Mouse (Mus musculus) left cerebral cortex, postnatal 25 days (tissue): Measurements from ENCODE around the gene Micu1. TPM values are rescaled to one million over a fixed set of nuclear protein-coding genes. Genes with fewer than 3 reads are reported as not detected.
A peak's percentile ranks its signal among the peaks of the same experiment; 100 is the strongest.
"Not testable (repeated sequence)": the region's sequence is repeated elsewhere in the genome, so short reads cannot be mapped to it uniquely, and the experiment has no call there.

Source experiments
- DNase-seq, 2 experiments: peaks; one replicate each; pipeline ENCODE4 v3.0.0; 2022; ENCODE audit warnings: low spot score in 2 of 2, mixed read lengths in 1 of 2
- intact Hi-C: fragments of 180-260 bp; cut with DNase I; formaldehyde crosslinking; loops from one replicate; pipeline ENCODE4 v1.15.1; 2025
- total RNA-seq, 2 experiments: library from RNA; stranded (reverse); gene quantifications; 2 replicates each; pipeline ENCODE4 v1.2.3; 2021

The Micu1 gene
- total RNA-seq, 2 experiments from 2014 or later: 83.7 to 86.1 TPM

DNA sequence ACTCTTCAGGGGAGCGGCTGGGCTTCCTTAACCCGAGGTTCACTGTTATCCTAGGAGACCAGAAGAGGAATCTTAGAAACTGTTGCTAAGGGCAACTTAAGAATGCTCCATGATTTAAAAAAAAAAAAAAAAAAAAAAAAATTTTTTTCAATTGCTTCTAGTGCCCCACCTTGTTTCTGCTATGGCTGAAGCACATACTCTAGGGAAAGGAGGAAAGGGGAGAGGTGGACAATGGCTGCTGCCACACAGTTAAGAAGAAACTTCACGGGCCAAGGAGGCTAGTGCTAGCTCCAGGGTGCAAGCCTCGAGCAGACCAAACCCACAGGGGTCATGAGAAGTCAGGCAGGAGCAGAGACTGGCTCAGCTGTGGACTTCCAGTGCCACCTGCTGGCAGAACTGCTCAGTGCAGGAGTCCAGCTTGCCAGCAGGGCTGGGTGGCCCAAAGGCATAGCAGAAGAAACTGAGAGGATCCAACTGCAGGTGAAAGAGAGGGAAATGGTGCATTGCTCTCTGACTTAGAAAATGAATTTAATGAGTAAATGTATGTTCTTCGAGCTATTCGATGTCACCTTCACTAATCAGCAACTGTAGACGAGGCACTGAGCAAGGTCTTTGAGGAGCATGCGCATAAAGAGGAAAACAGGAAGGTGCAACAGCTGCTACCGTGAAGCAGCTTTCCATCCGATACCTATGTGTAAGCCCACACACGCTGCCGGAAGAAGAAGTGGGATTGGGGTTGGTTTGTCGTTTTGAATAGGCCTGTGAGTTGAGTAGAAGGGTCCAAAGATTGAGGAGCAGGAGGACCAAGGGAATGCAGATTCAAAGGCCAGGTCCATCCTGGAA lies 162.8 kb downstream of the Micu1 start:
- DNase-seq: peak; percentile 83 to 84
- intact Hi-C loops: loop anchor here (1.0 to 5.0 kb wide), 2 partner anchors 373 to 569 kb away; no protein-coding TSS in a partner anchor

DNA sequence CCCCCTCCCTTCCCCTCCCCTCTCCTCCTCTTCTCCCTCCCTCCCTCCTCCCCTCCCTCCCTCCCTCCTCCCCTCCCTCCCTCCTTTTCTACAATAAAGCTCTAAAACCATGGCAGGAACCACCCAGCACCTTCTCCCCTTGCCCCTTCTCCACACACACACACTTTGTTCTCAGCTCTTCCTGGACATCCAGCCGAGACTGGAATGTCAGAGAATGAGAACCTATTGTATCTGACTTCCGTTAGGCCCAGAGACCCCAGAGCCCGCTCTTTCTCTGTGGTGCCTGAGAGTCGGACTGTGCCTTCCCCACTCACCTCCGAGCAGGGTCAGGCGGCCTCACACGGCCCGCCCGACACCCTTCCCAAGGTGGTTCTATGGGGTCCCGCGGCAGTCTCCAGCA lies 166.0 kb downstream of the Micu1 start:
- intact Hi-C loops: loop anchor here (5.0 kb wide), 1 partner anchor 376 kb away; no protein-coding TSS in a partner anchor
- no peak for DNase-seq

- intact Hi-C loops: no loop called here
- no peak for DNase-seq
Measured at GRCm38 (mm10) chr10:59870038-59870437, 167.8 kb downstream of the Micu1 start.

DNA sequence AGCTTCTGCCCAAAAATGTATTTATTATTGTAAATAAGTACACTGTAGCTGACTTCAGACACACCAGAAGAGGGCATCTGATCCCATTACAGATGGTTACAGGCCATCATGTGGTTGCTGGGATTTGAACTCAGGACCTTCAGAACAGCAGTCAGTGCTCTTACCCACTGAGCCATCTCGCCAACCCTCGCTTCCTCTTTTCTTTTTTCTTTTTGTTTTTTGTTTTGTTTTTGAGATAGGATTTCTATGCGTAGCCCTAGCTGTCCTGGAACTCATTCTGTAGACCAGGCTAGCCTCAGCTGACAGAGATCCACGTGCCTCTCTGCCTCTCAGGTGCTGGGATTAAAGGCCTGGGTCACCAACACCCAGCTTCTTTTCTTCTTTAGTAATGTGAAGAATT lies 170.4 kb downstream of the Micu1 start:
- intact Hi-C loops, DNase-seq: not testable (repeated sequence)

- no peak for DNase-seq
- intact Hi-C loops: no loop called here
Measured at GRCm38 (mm10) chr10:59873206-59873605, 170.9 kb downstream of the Micu1 start.

- no peak for DNase-seq
- intact Hi-C loops: no loop called here
Measured at GRCm38 (mm10) chr10:59873613-59874012, 171.3 kb downstream of the Micu1 start.

DNA sequence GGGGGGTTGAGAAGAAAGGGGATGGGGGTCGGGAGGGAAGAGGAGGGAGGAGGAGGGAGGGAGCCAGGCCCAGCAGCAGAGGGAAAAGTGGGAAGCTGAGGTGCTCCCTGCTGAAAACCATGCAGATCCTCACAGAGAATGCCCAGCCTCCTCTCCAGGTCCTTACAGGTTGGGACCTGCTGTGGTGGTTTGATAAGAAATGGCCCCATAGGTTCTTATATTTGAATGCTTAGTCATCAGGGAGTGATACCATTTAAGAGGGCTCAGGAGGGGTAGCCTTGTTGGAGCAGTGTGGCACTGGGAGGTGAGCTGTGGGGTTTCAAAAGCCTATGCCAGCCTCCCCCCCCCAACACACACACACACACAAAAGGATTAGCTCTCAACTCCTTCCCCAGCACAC lies 173.1 kb downstream of the Micu1 start:
- intact Hi-C loops: no loop called here
- DNase-seq: no peak

DNA sequence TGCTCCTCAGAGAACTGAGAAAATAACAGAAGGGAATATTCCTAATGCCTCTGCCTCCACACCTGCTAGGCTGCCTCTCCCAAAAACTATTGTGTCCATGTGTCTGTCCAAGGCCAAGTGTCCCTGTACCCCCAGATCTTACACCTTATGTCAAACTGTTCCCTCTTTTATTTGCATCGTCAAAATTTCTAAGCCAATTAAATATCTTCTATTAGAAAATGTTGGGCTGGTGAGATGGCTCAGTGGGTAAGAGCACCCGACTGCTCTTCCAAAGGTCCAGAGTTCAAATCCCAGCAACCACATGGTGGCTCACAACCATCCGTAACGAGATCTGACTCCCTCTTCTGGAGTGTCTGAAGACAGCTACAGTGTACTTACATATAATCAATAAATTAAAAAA lies 174.4 kb downstream of the Micu1 start:
- DNase-seq, intact Hi-C loops: not testable (repeated sequence)

GRCm38 (mm10) chr10:59877421-59878117 lies 175.3 kb downstream of the Micu1 start:
- intact Hi-C loops: no loop called here
- no peak for DNase-seq

- intact Hi-C loops: no loop called here
- peak; percentile 29 to 61 for DNase-seq
Measured at GRCm38 (mm10) chr10:59878823-59879222, 176.5 kb downstream of the Micu1 start.

DNA sequence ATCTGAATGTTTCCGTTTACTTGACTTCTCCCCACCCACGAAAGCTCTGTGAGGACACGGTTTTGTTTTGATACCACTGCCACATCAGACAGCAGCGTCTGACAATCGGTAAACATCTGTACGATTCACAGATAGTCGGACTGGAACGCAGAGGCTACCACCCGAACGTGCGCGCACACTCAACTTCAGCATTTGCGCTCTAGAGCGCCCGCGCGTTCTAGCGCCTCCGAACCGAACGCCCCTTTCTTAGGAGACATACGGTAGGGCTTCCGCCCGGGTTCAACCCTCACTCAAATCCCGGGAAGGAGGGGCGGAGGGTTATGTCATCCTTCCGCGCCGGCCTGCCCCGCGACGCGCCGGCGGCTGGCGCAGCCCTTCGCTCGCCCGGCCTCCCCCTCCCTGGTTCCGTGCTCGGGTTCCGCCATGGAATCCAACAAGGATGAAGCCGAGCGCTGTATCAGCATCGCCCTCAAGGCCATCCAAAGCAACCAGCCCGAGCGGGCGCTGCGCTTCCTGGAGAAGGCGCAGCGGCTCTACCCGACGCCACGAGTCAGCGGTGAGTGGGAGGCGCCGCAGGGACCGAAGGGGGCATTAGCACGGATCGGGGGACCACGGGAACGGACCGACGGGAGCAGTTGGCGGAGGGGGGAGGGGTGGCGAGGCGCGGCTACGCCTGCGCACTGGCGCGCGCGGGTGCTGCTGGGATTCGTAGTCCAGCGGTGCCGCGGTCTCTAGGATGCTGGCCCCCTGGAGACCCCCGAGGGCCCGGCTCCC lies 177.2 kb downstream of the Micu1 start, which contains the start of gene Dnajb12:
TSS of gene Dnajb12 (plus strand) at position 302 of the 774 bp plus-strand sequence.
- intact Hi-C loops: no loop called here

GRCm38 (mm10) chr10:59880029-59880386 lies 177.7 kb downstream of the Micu1 start:
- intact Hi-C loops: no loop called here
- DNase-seq: no peak

More for the DNA sequence above, 177.2 kb downstream of the Micu1 start, which contains the start of gene Dnajb12:
- peak; percentile 94 to 97 for DNase-seq

DNA sequence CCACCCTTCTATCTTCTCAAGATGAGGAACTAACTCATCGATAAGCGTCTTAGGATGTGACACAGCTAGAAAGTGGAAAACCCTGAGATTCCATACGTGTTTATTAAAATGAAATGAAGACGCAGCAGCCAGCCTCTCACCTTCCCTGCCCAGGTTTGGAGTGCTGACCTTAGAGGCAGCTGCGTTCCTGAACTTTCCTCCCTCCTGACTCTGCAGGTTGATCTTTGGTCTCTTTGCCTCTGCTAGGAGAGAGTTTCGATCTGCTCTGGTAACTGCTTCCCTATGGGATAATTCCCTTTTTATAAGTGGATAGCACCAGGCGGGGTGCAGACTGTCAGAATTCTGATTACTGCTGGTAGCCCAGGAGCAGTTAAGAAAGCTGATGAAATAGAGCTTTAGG lies 178.6 kb downstream of the Micu1 start:
- intact Hi-C loops: no loop called here

DNA sequence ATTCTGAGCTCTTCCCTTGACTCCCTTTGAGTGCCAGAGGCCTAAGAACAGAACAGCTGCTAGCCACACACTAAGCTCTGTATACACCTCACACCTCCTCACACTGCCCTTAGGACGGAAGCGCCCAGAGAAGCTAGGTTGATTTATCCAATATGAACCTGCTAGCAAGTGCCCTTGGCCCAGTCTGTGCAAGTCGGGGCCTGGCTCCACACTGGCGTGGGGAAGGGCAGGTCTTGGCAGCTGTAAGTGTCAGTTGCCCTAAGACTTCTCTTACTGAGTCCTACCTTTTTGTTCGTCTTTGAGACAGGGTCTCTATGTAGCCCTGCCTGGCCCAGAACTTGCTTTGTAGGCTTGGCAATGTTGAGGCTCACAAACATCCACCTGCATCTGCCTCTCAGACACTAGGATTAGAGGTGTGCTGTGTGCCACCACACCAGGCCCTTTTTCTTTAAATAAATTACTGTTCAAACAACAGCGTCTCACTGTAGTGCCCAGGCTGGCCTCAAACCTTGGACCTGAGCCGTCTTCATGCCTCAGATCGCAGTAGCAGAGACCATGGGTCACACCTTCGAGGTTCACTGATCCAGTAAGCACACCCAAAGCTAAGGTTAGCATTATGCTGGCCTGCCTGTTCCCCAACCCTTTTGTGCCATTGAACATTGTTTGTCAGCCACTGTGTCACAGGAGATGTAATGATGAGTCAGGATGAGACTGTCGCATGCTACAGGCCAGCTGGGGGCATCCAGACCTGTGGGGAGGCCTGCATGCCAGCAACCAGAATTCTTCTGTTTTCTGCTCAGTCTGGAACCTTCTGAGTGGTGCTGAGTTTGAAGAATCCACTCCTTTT lies 182.3 kb downstream of the Micu1 start:
- intact Hi-C loops: no loop called here
- DNase-seq: no peak

More for the DNA sequence above, 178.6 kb downstream of the Micu1 start:
- DNase-seq: no peak

DNA sequence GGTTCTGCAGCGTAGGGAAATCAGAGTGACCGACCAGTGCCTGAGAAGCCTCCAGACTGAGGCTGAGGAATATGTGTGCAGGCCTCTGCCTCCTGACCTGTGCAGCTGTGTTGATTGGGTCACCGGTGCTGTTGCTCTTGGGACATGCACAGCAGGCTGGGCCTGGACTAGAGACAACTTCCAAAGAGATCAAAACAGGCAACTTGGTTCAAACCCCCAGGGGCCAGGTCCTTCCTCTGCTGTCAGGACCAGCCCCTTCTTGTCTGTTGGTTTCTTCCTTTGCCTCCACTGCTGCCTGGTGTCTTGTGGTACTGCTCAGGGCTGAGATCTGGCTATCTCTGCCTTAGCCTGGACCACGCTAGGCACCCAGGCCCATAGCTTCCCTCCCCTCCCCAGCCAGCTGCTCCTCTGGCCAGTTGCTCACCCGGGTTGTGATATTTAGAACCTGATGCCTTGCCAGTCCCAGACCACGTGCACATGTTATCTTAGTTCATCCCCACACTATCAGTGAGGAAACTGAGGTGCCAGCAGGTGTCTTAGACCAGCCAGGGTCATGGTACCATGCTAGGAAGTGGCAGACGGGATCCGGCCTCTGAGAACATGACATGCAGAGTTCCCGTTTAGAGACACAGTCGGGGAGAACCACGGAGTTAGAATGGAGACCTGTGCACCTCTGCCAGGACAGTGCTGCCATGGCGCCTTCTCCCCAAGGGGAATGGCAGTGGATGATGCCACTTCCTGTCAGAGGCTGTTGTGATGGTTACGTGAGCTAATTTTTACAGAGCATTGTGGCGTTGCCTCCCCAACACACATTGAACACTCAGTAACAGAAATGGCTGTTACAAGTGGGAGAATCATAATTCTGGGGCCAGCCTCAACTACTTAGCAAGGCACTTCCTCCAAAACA lies 183.2 kb downstream of the Micu1 start:
- intact Hi-C loops: no loop called here
- DNase-seq: no peak

DNA sequence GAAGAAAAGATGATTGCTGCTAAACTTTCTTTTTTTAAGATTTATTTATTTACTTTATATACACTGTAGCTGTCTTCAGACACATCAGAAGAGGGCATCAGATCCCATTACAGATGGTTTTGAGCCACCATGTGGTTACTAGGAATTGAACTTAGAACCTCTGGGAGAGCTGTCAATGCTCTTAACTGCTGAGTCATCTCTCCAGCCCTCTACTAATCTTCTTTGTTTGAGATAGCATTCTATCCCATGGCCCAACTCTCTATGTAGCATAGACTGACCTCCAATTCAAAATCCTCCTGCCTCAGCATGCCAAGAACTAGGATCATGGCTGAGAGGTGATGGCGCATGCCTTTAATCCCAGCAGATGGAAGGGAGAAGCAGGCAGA lies 183.8 kb downstream of the Micu1 start:
- intact Hi-C loops: no loop called here
- DNase-seq: no peak

- intact Hi-C loops: no loop called here
- DNase-seq: no peak
Measured at GRCm38 (mm10) chr10:59887432-59887831, 185.2 kb downstream of the Micu1 start.

DNA sequence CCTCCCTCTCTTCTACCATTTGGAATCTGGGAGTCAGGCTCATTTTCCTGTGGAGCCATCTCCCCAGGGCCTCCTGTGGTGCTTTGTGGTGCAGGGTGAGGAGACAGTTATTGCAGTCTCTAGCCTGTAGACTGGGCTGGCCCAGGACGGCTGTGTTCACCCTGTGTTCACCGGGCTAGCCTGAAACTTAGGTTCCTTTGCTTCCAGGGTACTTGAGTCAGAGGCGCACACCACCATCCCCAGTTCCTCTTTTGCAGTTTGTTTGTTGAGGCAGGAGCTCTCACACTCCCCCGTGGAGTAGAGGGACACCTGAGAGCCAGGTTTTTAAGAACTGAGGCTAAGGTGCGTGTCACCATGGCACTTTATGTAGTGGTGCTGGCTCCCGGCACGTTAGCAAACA lies 187.1 kb downstream of the Micu1 start:
- intact Hi-C loops: no loop called here

More for the DNA sequence above, 187.1 kb downstream of the Micu1 start:
- no peak for DNase-seq
